Mouse (Mus musculus) forebrain, embryonic 14.5 days (tissue): ENCODE measurements around the gene Osbpl10. TPM values are rescaled to one million over a fixed set of nuclear protein-coding genes. Genes with fewer than 3 reads are reported as not detected.

Experiments used
- ATAC-seq: fragments of 200-750 bp; cut with Nextera tagmentation; 2 replicates; pipeline ENCODE4 v1.8.0; 2017; ENCODE audit warnings: mild to moderate bottlenecking, moderate library complexity
- DNase-seq: peaks from one replicate; pipeline ENCODE4 v3.0.0-alpha.2; 2015; ENCODE audit warnings: low spot score
- H3K27ac ChIP-seq: fragments of 300-500 bp; sonication (generic); 2 replicates; pipeline ENCODE4 v1.5.1; 2014; ENCODE audit warnings: low read depth, mild to moderate bottlenecking, control low read depth, low read length, moderate library complexity
- H3K27me3 ChIP-seq: fragments of 300-500 bp; sonication (generic); replicated peaks from 2 replicates; pipeline ENCODE4 v1.6.1; 2014; ENCODE audit warnings: low read length, control low read depth, mixed read lengths; ENCODE audit not compliant: control insufficient read depth, insufficient read depth
- H3K36me3 ChIP-seq: fragments of 300-500 bp; sonication (generic); 2 replicates; pipeline ENCODE4 v1.6.1; 2014; ENCODE audit warnings: low read length, control low read depth; ENCODE audit not compliant: control insufficient read depth, insufficient read depth
- H3K4me1 ChIP-seq: fragments of 300-500 bp; sonication (generic); 2 replicates; pipeline ENCODE4 v1.6.1; 2014; ENCODE audit warnings: antibody characterized with exemption, low read length, control low read depth; ENCODE audit not compliant: control insufficient read depth, insufficient read depth
- H3K4me2 ChIP-seq: fragments of 300-500 bp; sonication (generic); 2 replicates; pipeline ENCODE4 v1.6.1; 2014; ENCODE audit warnings: mild to moderate bottlenecking, control low read depth, low read length
- H3K4me3 ChIP-seq: fragments of 300-500 bp; sonication (generic); 2 replicates; pipeline ENCODE4 v1.5.1; 2014; ENCODE audit warnings: low read depth, low read length, control low read depth
- H3K9ac ChIP-seq: fragments of 300-500 bp; sonication (generic); 2 replicates; pipeline ENCODE4 v1.6.1; 2014; ENCODE audit warnings: mild to moderate bottlenecking, low read length, control low read depth, moderate library complexity
- H3K9me3 ChIP-seq: fragments of 300-500 bp; sonication (generic); replicated peaks from 2 replicates; pipeline ENCODE4 v1.6.1; 2016; ENCODE audit warnings: low read length, control low read depth, mixed read lengths; ENCODE audit not compliant: control insufficient read depth
- WGBS: fragments of 180-500 bp; shearing (Covaris S2); extraction: QIAGEN DNeasy Blood & Tissue Kit; methylation state at CpG from one replicate; pipeline ENCODE4 v1.1.7; 2014; 5-methylcytosine and 5-hydroxymethylcytosine counted together
- polyA plus RNA-seq: library from polyadenylated mRNA; unstranded; fragments of >200 nt; fragmentation: Nextera tagmentation; extraction: Ambion mirVana; gene quantifications from 2 replicates; pipeline ENCODE4 v1.2.1, GENCODE M21; 2014

Gene Osbpl10
- polyA plus RNA-seq, 1 experiment from 2014 or later = 1.4 TPM

- H3K27ac ChIP-seq = no peak overlapping the region
- no peaks in the 10 kb centered on the region for H3K27me3 ChIP-seq
- H3K9me3 ChIP-seq = no peaks in the 10 kb centered on the region
- H3K36me3 ChIP-seq = no peaks in the 10 kb centered on the region
- 0 out of 2 replicates have a peak, but pooled peaks cover 6% of the 10 kb centered on the region for H3K4me1 ChIP-seq
- H3K4me3 ChIP-seq = no peak overlapping the region
- H3K4me2 ChIP-seq = no peak overlapping the region
- WGBS = 75% methylated on average over 8 of the region's 8 CpGs
- ATAC-seq (no peak), DNase-seq (no peak)
- no peak overlapping the region for H3K9ac ChIP-seq
Measured at GRCm38 (mm10) chr9:115055041-115055830, 76.9 kb downstream of the Osbpl10 start.

- Histone ChIP-seq H3K36me3 (no peaks in the 10 kb centered on the region), H3K27me3 (no peaks in the 10 kb centered on the region), H3K9me3 (no peaks in the 10 kb centered on the region), H3K27ac (no peak overlapping the region), H3K4me2 (no peak overlapping the region), H3K9ac (no peak overlapping the region), H3K4me3 (no peak overlapping the region), H3K4me1 (0 out of 2 replicates have a peak, but pooled peaks cover 6% of the 10 kb centered on the region)
- ATAC-seq (no peak), DNase-seq (peak; percentile 61)
- 41% methylated on average over 5 of the region's 5 CpGs for WGBS
Measured at GRCm38 (mm10) chr9:115058806-115059205, 80.4 kb downstream of the Osbpl10 start.

GRCm38 (mm10) chr9:115064834-115065233 is 86.5 kb downstream of the Osbpl10 start:
- WGBS = 93% methylated on average over 1 of the region's 1 CpGs
- no peak overlapping the region for H3K4me3 ChIP-seq
- DNase-seq (no peak), ATAC-seq (no peak)
- no peak overlapping the region for H3K4me2 ChIP-seq
- H3K4me1 ChIP-seq = no peaks in the 10 kb centered on the region
- H3K27ac ChIP-seq = no peak overlapping the region
- no peaks in the 10 kb centered on the region for H3K36me3 ChIP-seq
- H3K27me3 ChIP-seq = no peaks in the 10 kb centered on the region
- H3K9me3 ChIP-seq = 0 out of 2 replicates have a peak, but pooled peaks cover 2% of the 10 kb centered on the region
- H3K9ac ChIP-seq = no peak overlapping the region

GRCm38 (mm10) chr9:115067071-115067470 is 88.7 kb downstream of the Osbpl10 start:
- no peak for ATAC-seq
- Histone ChIP-seq H3K4me3 (no peak overlapping the region), H3K36me3 (no peaks in the 10 kb centered on the region), H3K27me3 (no peaks in the 10 kb centered on the region), H3K4me1 (no peaks in the 10 kb centered on the region), H3K27ac (no peak overlapping the region), H3K9ac (no peak overlapping the region), H3K9me3 (0 out of 2 replicates have a peak, but pooled peaks cover 2% of the 10 kb centered on the region), H3K4me2 (no peak overlapping the region)
- 72% methylated on average over 8 of the region's 9 CpGs for WGBS
- no peak for DNase-seq

DNA sequence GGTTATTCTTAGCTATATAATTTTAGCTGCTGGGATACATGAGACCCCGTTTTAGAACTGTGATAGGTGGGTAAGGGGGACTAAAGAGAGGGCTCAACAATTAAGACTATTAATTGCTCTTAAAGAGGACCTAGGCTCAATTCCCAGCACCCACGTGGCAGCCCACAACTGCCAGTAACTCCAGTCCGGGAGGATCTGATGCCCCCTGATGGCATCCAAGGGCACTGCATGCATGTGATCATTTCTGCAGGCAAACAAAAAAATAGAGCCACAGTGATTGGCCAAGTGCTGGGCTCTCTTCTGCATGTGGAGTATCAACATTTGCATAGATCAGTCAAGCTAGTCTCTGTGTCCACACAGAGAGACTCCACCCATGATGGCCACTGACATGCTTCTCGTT is 96.8 kb downstream of the Osbpl10 start:
- WGBS = 85% methylated on average over 4 of the region's 4 CpGs
- Histone ChIP-seq H3K4me2 (no peak overlapping the region), H3K27me3 (no peaks in the 10 kb centered on the region), H3K27ac (no peak overlapping the region), H3K4me3 (no peak overlapping the region), H3K9ac (no peak overlapping the region), H3K4me1 (no peaks in the 10 kb centered on the region), H3K36me3 (no peaks in the 10 kb centered on the region), H3K9me3 (no peaks in the 10 kb centered on the region)
- ATAC-seq (no peak), DNase-seq (no peak)

- WGBS = 53% methylated on average over 17 of the region's 17 CpGs
- H3K9ac ChIP-seq = no peak overlapping the region
- H3K27ac ChIP-seq = no peak overlapping the region
- H3K36me3 ChIP-seq = no peaks in the 10 kb centered on the region
- DNase-seq (peak; percentile 86), ATAC-seq (peak; percentile 85)
- H3K27me3 ChIP-seq = no peaks in the 10 kb centered on the region
- no peak overlapping the region for H3K4me3 ChIP-seq
- no peaks in the 10 kb centered on the region for H3K4me1 ChIP-seq
- H3K4me2 ChIP-seq = no peak overlapping the region
- H3K9me3 ChIP-seq = peaks cover 5% of the 10 kb centered on the region; the same call in 1 of the 2 replicates
Measured at GRCm38 (mm10) chr9:115088295-115088993, 110.1 kb downstream of the Osbpl10 start.

- Histone ChIP-seq H3K27ac (no peak overlapping the region), H3K4me3 (no peak overlapping the region), H3K27me3 (no peaks in the 10 kb centered on the region), H3K4me1 (no peaks in the 10 kb centered on the region), H3K9me3 (peaks cover 5% of the 10 kb centered on the region; the same call in 1 of the 2 replicates), H3K9ac (no peak overlapping the region), H3K36me3 (no peaks in the 10 kb centered on the region), H3K4me2 (no peak overlapping the region)
- 71% methylated on average over 5 of the region's 5 CpGs for WGBS
- DNase-seq (no peak), ATAC-seq (no peak)
Measured at GRCm38 (mm10) chr9:115089644-115090043, 111.3 kb downstream of the Osbpl10 start.

GRCm38 (mm10) chr9:115096481-115096880 is 118.1 kb downstream of the Osbpl10 start:
- no peak overlapping the region for H3K27ac ChIP-seq
- DNase-seq = no peak
- no peak for ATAC-seq

GRCm38 (mm10) chr9:115097340-115097739 is 119.0 kb downstream of the Osbpl10 start:
- Histone ChIP-seq H3K36me3 (no peaks in the 10 kb centered on the region), H3K4me1 (no peaks in the 10 kb centered on the region), H3K27me3 (no peaks in the 10 kb centered on the region), H3K9ac (no peak overlapping the region), H3K27ac (no peak overlapping the region), H3K4me3 (no peak overlapping the region), H3K4me2 (no peak overlapping the region), H3K9me3 (peaks cover 5% of the 10 kb centered on the region; the same call in 1 of the 2 replicates)
- WGBS = 83% methylated on average over 4 of the region's 4 CpGs
- no peak for DNase-seq
- ATAC-seq = no peak

More at GRCm38 (mm10) chr9:115096481-115096880, 118.1 kb downstream of the Osbpl10 start:
- peaks cover 5% of the 10 kb centered on the region; the same call in 1 of the 2 replicates for H3K9me3 ChIP-seq
- no peak overlapping the region for H3K9ac ChIP-seq
- no peaks in the 10 kb centered on the region for H3K36me3 ChIP-seq
- H3K4me2 ChIP-seq = no peak overlapping the region
- H3K4me1 ChIP-seq = no peaks in the 10 kb centered on the region
- no peak overlapping the region for H3K4me3 ChIP-seq
- 88% methylated on average over 10 of the region's 10 CpGs for WGBS
- no peaks in the 10 kb centered on the region for H3K27me3 ChIP-seq
